Comparison of ENCODE assay signal across 11 mouse cellular contexts in genomic region chr6:17562472-17563088, GRCm38 (mm10).
A peak's percentile ranks its signal among the peaks of the same experiment; 100 is the strongest.
DNase-seq lines count a peak whose midpoint lies in the region; ATAC-seq lines count a peak whose summit lies in the region.
"Had no signal": no experiment of that assay in that cellular context is flagged by ENCODE, and none has a peak within 500 bp of the region (broad histone marks: within the 10 kb centered on the region; RNA-seq: fewer than 3 reads in every experiment).

No protein-coding gene starts in this region.

- intact Hi-C loops in heart, postnatal 14 days (cut with DNase I): no loop called here
- intact Hi-C loops in left cerebral cortex, postnatal 25 days (cut with DNase I): no loop called here

- H3K9me3 ChIP-seq in heart, embryonic 13.5 days: no peaks in the 10 kb centered on the region
- H3K9me3 ChIP-seq in hindbrain, embryonic 11.5 days (ENCODE audit: control insufficient read depth, low read length): no peaks in the 10 kb centered on the region
- no peaks in the 10 kb centered on the region for H3K9me3 ChIP-seq in midbrain, embryonic 14.5 days (ENCODE audit: control insufficient read depth, low read length)

- H3K9ac ChIP-seq in heart, embryonic 13.5 days: no peak overlapping the region
- no peak overlapping the region for H3K9ac ChIP-seq in hindbrain, embryonic 11.5 days (ENCODE audit: low read depth, low read length)
- no peak overlapping the region for H3K9ac ChIP-seq in midbrain, embryonic 14.5 days (replicated peaks; ENCODE audit: low read length)

- no peak overlapping the region for H3K4me3 ChIP-seq in heart, embryonic 13.5 days
- no peak overlapping the region for H3K4me3 ChIP-seq in hindbrain, embryonic 11.5 days (ENCODE audit: low read depth, low read length)
- no peak overlapping the region for H3K4me3 ChIP-seq in midbrain, embryonic 14.5 days (replicated peaks; ENCODE audit: low read depth, low read length)

- WGBS in heart, embryonic 13.5 days: 22% methylated on average over 10 of the region's 10 CpGs
- WGBS in hindbrain, embryonic 11.5 days: 8% methylated on average over 10 of the region's 10 CpGs
- WGBS in midbrain, embryonic 14.5 days: 6% methylated on average over 10 of the region's 10 CpGs

- no peaks in the 10 kb centered on the region for H3K4me1 ChIP-seq in heart, embryonic 13.5 days
- H3K4me1 ChIP-seq in hindbrain, embryonic 11.5 days (replicated peaks; ENCODE audit: control insufficient read depth, insufficient read depth, low read length): no peaks in the 10 kb centered on the region
- H3K4me1 ChIP-seq in midbrain, embryonic 14.5 days (ENCODE audit: control insufficient read depth, insufficient read depth, low read length): peaks cover 7% of the 10 kb centered on the region; the same call in 1 of the 2 replicates

- no peak for ATAC-seq in heart, embryonic 13.5 days (ENCODE audit: extremely low read depth, insufficient number of reproducible peaks, low FRiP score, low TSS enrichment)
- ATAC-seq in hindbrain, embryonic 11.5 days (ENCODE audit: low FRiP score): peak; percentile 61
- ATAC-seq in midbrain, embryonic 14.5 days (ENCODE audit: low FRiP score, low TSS enrichment): peak; percentile 60
- no peak for ATAC-seq in frontal cortex, adult (ENCODE audit: low TSS enrichment)

- H3K27ac ChIP-seq in heart, embryonic 13.5 days (replicated peaks): no peak overlapping the region
- H3K27ac ChIP-seq in hindbrain, embryonic 11.5 days (ENCODE audit: low read depth, low read length): no peak overlapping the region
- peak overlapping the region; percentile 52; the same call in 1 of the 2 replicates for H3K27ac ChIP-seq in midbrain, embryonic 14.5 days (replicated peaks; ENCODE audit: low read depth, low read length)
- H3K27ac ChIP-seq: macrophage had no signal

- no peak for DNase-seq in heart, postnatal 14 days
- DNase-seq in ZHBTc4 (ENCODE audit: low read depth, low spot score): peak; percentile 76
- DNase-seq in hindbrain, embryonic 11.5 days (ENCODE audit: low spot score): peak; percentile 51
- DNase-seq in midbrain, embryonic 14.5 days: peak; percentile 72
- DNase-seq in cerebellum, postnatal 25 days: no peak
- DNase-seq in left cerebral cortex, postnatal 25 days (ENCODE audit: low spot score in 2 of 2): no peak
- DNase-seq: B cell, adult 2 months; cerebellum, adult 11 months had no signal

- H3K36me3 ChIP-seq in heart, embryonic 13.5 days: 0 out of 2 replicates have a peak, but pooled peaks cover 1% of the 10 kb centered on the region
- no peaks in the 10 kb centered on the region for H3K36me3 ChIP-seq in hindbrain, embryonic 11.5 days (ENCODE audit: control insufficient read depth, insufficient read depth, low read length)
- H3K36me3 ChIP-seq in midbrain, embryonic 14.5 days (ENCODE audit: control insufficient read depth, insufficient read depth, low read length): no peaks in the 10 kb centered on the region

- H3K4me2 ChIP-seq in heart, embryonic 13.5 days: 0 out of 2 replicates have a peak overlapping the region, but pooled peaks have one; percentile 2
- no peak overlapping the region for H3K4me2 ChIP-seq in hindbrain, embryonic 11.5 days (replicated peaks; ENCODE audit: low read depth, low read length)
- H3K4me2 ChIP-seq in midbrain, embryonic 14.5 days (ENCODE audit: low read length): peak overlapping the region; percentile 37

- H3K27me3 ChIP-seq in heart, embryonic 13.5 days (replicated peaks): no peaks in the 10 kb centered on the region
- no peaks in the 10 kb centered on the region; the same call in 1 of the 2 replicates for H3K27me3 ChIP-seq in hindbrain, embryonic 11.5 days (ENCODE audit: control insufficient read depth, insufficient read depth, low read length)
- no peaks in the 10 kb centered on the region for H3K27me3 ChIP-seq in midbrain, embryonic 14.5 days (ENCODE audit: control insufficient read depth, insufficient read depth, low read length)

Comparison
In these comparisons a context has a peak if more than half of its experiments do, and no peak if none do; other contexts are left out.
1. ATAC-seq: peak in hindbrain, embryonic 11.5 days (single experiment) and midbrain, embryonic 14.5 days (single experiment); none in heart, embryonic 13.5 days (single experiment) and frontal cortex, adult (single experiment).
2. DNase-seq: peak in ZHBTc4 (single experiment), hindbrain, embryonic 11.5 days (single experiment) and midbrain, embryonic 14.5 days (single experiment); none in heart, postnatal 14 days (0 of 2), cerebellum, postnatal 25 days (0 of 2) and left cerebral cortex, postnatal 25 days (0 of 2).